Mouse (Mus musculus) liver, adult 2 months (tissue): ENCODE measurements around the gene 4930426L09Rik.

ENCODE experiments used
- CTCF ChIP-seq: fragments of 200-500 bp; IDR thresholded peaks from 2 replicates; pipeline ENCODE4 v1.5.1; 2011; ENCODE audit warnings: low read depth, low read length, control low read depth
- POLR2A ChIP-seq: fragments of 200-500 bp; IDR thresholded peaks from 2 replicates; pipeline ENCODE4 v1.6.1; 2011; ENCODE audit warnings: low read length, control low read depth; ENCODE audit not compliant: insufficient read depth; ENCODE audit errors: extremely low read depth

GRCm38 (mm10) chr2:19007580-19007979 lies 9.4 kb downstream of the 4930426L09Rik start:
- no peak for TF ChIP-seq POLR2A
- TF ChIP-seq CTCF = no peak
